Mouse (Mus musculus): ENCODE data around the gene Phospho1.

GRCm38 (mm10) chr11:95781557-95781956, 42.7 kb upstream of the Phospho1 start:
- no peak for TF ChIP-seq CTCF (IDR thresholded peaks at IDR 0.05; ENCODE audit: insufficient read depth, low read depth, low read length)
- TF ChIP-seq POLR2A (IDR thresholded peaks at IDR 0.05; ENCODE audit: insufficient read depth, low read depth, low read length), result no peak

Measured in olfactory bulb, adult 2 months (tissue).